Comparison of ENCODE assay signal across 17 mouse cellular contexts in the genomic region with DNA sequence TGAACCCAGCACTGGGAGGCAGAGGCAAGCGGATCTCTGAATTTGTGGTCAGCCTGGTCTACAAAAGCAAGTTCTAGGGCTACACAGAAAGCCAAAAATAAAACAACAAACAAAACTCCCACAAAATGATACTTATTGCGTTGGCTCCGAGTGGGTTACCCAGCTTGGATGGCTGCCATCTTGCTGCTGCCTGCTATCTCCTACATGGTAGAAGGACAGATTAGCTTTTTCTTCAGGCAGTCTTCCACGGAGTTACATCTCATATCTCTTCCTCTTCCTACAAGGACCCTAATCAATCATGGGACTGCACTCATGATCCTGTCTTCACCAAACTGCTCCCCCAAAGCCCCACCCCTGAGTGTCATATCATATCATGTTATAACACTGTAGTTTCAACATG.
"Had no signal": no experiment of that assay in that cellular context is flagged by ENCODE, and none has a peak within 500 bp of the region (broad histone marks: within the 10 kb centered on the region; RNA-seq: fewer than 3 reads in every experiment).

No protein-coding gene starts in this region.

- H3K36me3 ChIP-seq: intestine, embryonic 15.5 days; kidney, embryonic 15.5 days had no signal

- H3K4me2 ChIP-seq: intestine, embryonic 15.5 days; kidney, embryonic 15.5 days; lung, embryonic 14.5 days; midbrain, embryonic 11.5 days had no signal

- H3K4me3 ChIP-seq: intestine, embryonic 15.5 days; kidney, embryonic 15.5 days; megakaryocyte, embryonic 14.5 days had no signal

- H3K9me3 ChIP-seq: intestine, embryonic 15.5 days; kidney, embryonic 15.5 days had no signal

- H3K4me1 ChIP-seq: intestine, embryonic 15.5 days; kidney, embryonic 15.5 days had no signal

- H3K27me3 ChIP-seq: intestine, embryonic 15.5 days; kidney, embryonic 15.5 days had no signal

- H3K27ac ChIP-seq: intestine, embryonic 15.5 days; kidney, embryonic 15.5 days; macrophage had no signal

- DNase-seq: kidney, adult 11 months; kidney, adult 8-10 months; kidney, postnatal 14 days; kidney, postnatal 4 days; lung, embryonic 14.5 days; midbrain, embryonic 14.5 days; right cerebral cortex, adult 18-20 months; right cerebral cortex, postnatal 25 days; thymus, adult 18-20 months; thymus, postnatal 36 days had no signal

- ATAC-seq: intestine, embryonic 15.5 days; lung, postnatal 0 days had no signal

- H3K9ac ChIP-seq: intestine, embryonic 15.5 days; kidney, embryonic 15.5 days; liver, embryonic 14.5 days; lung, embryonic 14.5 days had no signal
